Mouse (Mus musculus) liver, embryonic 14.5 days (tissue): ENCODE measurements around the gene Tnfrsf13b. TPM values are rescaled to one million over a fixed set of nuclear protein-coding genes. Genes with fewer than 3 reads are reported as not detected.
A peak's percentile ranks its signal among the peaks of the same experiment; 100 is the strongest.

Experiments used
- ATAC-seq: fragments of 200-750 bp; cut with Nextera tagmentation; 2 replicates; pipeline ENCODE4 v1.8.0; 2017; ENCODE audit warnings: moderate number of reproducible peaks, mild to moderate bottlenecking, moderate library complexity; ENCODE audit not compliant: insufficient read depth
- DNase-seq, 3 experiments: peaks; one replicate each; pipeline ENCODE4 v3.0.0-alpha.2; 2012 to 2013; ENCODE audit warnings: low read depth in 3 of 3, low spot score in 3 of 3
- H3K27ac ChIP-seq: fragments of 300-500 bp; sonication (generic); 2 replicates; pipeline ENCODE4 v1.5.1; 2014; ENCODE audit warnings: moderate library complexity, mild to moderate bottlenecking, control low read depth, inconsistent platforms
- H3K27me3 ChIP-seq: fragments of 300-500 bp; sonication (generic); 2 replicates; pipeline ENCODE4 v1.6.1; 2014; ENCODE audit warnings: mild to moderate bottlenecking, low read length, moderate library complexity; ENCODE audit not compliant: control insufficient read depth, insufficient read depth
- H3K36me3 ChIP-seq: fragments of 300-500 bp; sonication (generic); replicated peaks from 2 replicates; pipeline ENCODE4 v1.6.1; 2014; ENCODE audit warnings: low read depth; ENCODE audit not compliant: control insufficient read depth, insufficient read depth
- H3K4me1 ChIP-seq, 2 experiments: fragments of 200-500 bp in 1 of 2; fragments of 300-500 bp in 1 of 2; sonication (generic) in 1 of 2; replicated peaks; 2 replicates each; pipeline ENCODE4 v1.6.1; 2012 to 2014; ENCODE audit warnings: antibody characterized with exemption in 1 of 2, inconsistent platforms in 1 of 2, low read length in 1 of 2; ENCODE audit not compliant: control insufficient read depth in 2 of 2, insufficient read depth in 2 of 2
- H3K4me2 ChIP-seq: fragments of 300-500 bp; sonication (generic); 2 replicates; pipeline ENCODE4 v1.6.1; 2014; ENCODE audit warnings: low read depth, mild to moderate bottlenecking, control low read depth, moderate library complexity
- H3K4me3 ChIP-seq, 2 experiments: fragments of 200-500 bp in 1 of 2; fragments of 300-500 bp in 1 of 2; sonication (generic) in 1 of 2; 2 replicates each; pipeline ENCODE4 v1.5.1; 2012 to 2014; ENCODE audit warnings: low read depth in 2 of 2, low read length in 2 of 2, mild to moderate bottlenecking in 2 of 2, control low read depth in 1 of 2, inconsistent platforms in 1 of 2, moderate library complexity in 1 of 2; ENCODE audit not compliant: insufficient read depth in 1 of 2
- H3K9ac ChIP-seq: fragments of 300-500 bp; sonication (generic); replicated peaks from 2 replicates; pipeline ENCODE4 v1.6.1; 2014; ENCODE audit warnings: mild to moderate bottlenecking, control low read depth, moderate library complexity
- H3K9me3 ChIP-seq: fragments of 300-500 bp; sonication (generic); 2 replicates; pipeline ENCODE4 v1.6.1; 2016; ENCODE audit warnings: low read length, mixed read lengths; ENCODE audit not compliant: control insufficient read depth
- CTCF ChIP-seq: IDR thresholded peaks from 2 replicates; pipeline ENCODE4 v1.5.1; 2016; ENCODE audit warnings: antibody characterized with exemption, low read depth, control low read depth
- EP300 ChIP-seq: IDR thresholded peaks from 2 replicates; pipeline ENCODE4 v1.6.1; 2016; ENCODE audit warnings: antibody characterized with exemption, low read depth
- WGBS: fragments of 180-500 bp; shearing (Covaris S2); extraction: QIAGEN DNeasy Blood & Tissue Kit; methylation state at CpG from one replicate; pipeline ENCODE4 v1.1.7; 2014; ENCODE audit not compliant: insufficient replicate concordance; 5-methylcytosine and 5-hydroxymethylcytosine counted together
- polyA plus RNA-seq, 2 experiments: library from polyadenylated mRNA; depleted of rRNA in 1 of 2; stranded (reverse) in 1 of 2; unstranded in 1 of 2; fragments of >200 nt; fragmentation: Nextera tagmentation in 1 of 2; extraction: Ambion mirVana in 1 of 2; gene quantifications; 2 replicates each; pipeline versions ENCODE4 v1.2.1 to v1.2.3; 2012 to 2014

Gene Tnfrsf13b
- polyA plus RNA-seq, 2 experiments, result 3.7 to 3.9 TPM

DNA sequence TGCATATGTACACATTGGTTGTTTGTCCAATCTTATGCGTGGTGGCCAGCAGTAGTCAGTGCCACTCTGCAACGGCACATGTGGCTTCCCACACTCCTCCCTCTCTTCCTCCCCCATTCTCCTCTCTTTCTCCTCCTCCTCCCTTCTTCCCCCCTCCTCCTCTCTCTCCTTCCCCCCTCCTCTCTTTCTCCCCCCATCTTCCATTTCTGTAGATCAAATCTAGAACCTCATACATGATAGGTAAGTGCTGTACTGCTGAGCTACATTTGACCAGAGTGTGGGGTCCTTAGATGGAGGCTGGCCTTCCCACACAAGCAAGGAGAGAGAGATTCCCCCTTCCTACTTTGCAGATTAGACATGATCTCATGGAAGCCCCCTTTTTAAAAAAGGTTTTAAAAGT, 66.2 kb downstream of the Tnfrsf13b start:
- no peaks in the 10 kb centered on the region for H3K4me1 ChIP-seq
- H3K27me3 ChIP-seq, result peaks cover 7% of the 10 kb centered on the region; the same call in 1 of the 2 replicates
- no peak overlapping the region for H3K9ac ChIP-seq
- H3K27ac ChIP-seq, result no peak overlapping the region
- H3K36me3 ChIP-seq, result no peaks in the 10 kb centered on the region
- WGBS, result 69% methylated on average over 2 of the region's 2 CpGs
- ATAC-seq (no peak), DNase-seq (no peak)
- no peak for TF ChIP-seq EP300
- no peak for TF ChIP-seq CTCF
- H3K4me3 ChIP-seq, result no peak overlapping the region
- no peaks in the 10 kb centered on the region for H3K9me3 ChIP-seq
- H3K4me2 ChIP-seq, result no peak overlapping the region

DNA sequence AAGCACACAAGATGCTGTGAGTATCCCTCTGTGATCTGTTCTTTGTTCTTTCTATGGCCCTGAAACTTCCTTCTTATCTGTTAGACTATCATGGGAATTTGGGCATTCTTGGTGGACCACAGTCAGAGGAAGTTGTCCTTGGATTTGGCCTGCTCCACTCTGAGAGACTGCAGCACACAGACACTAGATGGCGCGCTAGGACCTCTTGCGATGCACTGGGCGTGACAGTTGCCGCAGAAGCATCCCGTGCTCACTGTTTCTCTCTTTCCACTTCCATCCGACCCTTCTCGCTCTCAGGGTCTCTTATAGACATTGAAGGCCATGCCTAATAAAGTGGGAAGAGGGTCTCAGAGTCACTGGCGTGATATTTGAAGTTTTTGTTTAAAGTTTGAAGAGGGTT, 66.8 kb downstream of the Tnfrsf13b start:
- 3% methylated on average over 9 of the region's 9 CpGs for WGBS
- peak; percentile 31 to 49 (median 44) for DNase-seq
- H3K36me3 ChIP-seq, result no peaks in the 10 kb centered on the region
- no peak overlapping the region for H3K27ac ChIP-seq
- no peak for ATAC-seq
- no peaks in the 10 kb centered on the region for H3K4me1 ChIP-seq
- no peak overlapping the region for H3K4me3 ChIP-seq
- H3K9ac ChIP-seq, result no peak overlapping the region
- no peaks in the 10 kb centered on the region for H3K9me3 ChIP-seq
- peaks cover 7% of the 10 kb centered on the region; the same call in 1 of the 2 replicates for H3K27me3 ChIP-seq
- no peak overlapping the region for H3K4me2 ChIP-seq
- TF ChIP-seq CTCF (peak; percentile 96), EP300 (no peak)

DNA sequence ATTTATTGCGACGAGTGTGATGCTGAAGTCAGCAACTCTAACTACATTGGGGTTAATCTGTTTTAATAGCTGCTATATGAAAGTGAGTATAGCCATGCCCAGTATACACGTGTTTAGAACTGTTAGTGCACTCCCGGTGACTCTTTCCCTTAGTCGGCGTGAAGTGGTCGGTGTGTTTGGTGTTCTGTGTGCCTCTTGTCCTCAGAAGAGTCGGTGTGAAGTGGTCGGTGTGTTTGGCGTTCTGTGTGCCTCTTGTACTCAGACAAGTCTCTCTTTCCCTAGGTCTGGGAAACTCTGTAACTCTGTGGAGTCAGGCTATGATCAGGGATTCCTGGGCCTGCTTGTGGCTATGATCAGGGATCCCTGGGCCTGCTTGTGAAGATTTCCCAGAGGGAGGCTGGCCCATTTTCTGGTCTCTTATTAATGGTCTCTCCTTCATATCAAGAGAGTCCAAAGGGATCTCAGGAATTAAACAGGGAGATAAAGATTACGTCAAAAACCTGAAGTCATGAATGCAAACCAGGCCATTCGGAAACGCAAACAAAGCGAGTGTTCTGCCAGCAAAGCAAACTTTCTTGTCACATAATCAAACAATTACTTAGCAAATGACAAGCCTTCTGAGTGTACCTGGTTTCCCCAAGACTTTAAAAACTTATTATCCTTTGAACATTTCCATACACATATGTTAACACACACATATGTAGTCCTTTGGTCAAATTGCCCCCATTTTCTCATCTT, 70.2 kb downstream of the Tnfrsf13b start:
- Histone ChIP-seq H3K9me3 (no peaks in the 10 kb centered on the region), H3K27ac (no peak overlapping the region), H3K4me1 (no peaks in the 10 kb centered on the region), H3K27me3 (peaks cover 7% of the 10 kb centered on the region; the same call in 1 of the 2 replicates), H3K4me2 (no peak overlapping the region), H3K9ac (no peak overlapping the region), H3K4me3 (no peak overlapping the region), H3K36me3 (no peaks in the 10 kb centered on the region)
- WGBS, result 67% methylated on average over 14 of the region's 14 CpGs
- no peak for ATAC-seq
- DNase-seq, result no peak
- TF ChIP-seq EP300, result no peak
- TF ChIP-seq CTCF, result no peak

DNA sequence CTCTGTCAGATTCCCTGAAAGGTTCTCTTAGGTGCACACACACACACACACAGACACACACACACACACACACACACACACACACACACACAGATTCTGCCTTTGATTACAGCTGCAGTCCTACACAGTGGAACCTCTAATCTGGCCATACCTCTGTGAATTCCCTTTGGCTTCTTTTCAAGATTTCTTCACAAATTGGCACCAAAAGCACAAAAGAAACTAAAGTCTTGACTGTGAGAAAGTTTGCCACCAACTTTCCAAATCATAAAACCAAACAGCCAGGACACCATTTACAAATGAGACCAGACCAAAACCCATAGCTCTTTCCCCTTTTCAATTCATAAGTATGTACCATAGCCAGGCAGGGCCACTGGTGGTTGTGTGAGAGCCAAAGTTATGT, 71.4 kb downstream of the Tnfrsf13b start:
- ATAC-seq, result no peak
- Histone ChIP-seq H3K27me3 (peaks cover 7% of the 10 kb centered on the region; the same call in 1 of the 2 replicates), H3K36me3 (no peaks in the 10 kb centered on the region), H3K9me3 (no peaks in the 10 kb centered on the region), H3K9ac (no peak overlapping the region), H3K27ac (no peak overlapping the region), H3K4me1 (no peaks in the 10 kb centered on the region), H3K4me2 (no peak overlapping the region), H3K4me3 (no peak overlapping the region)
- no peak for DNase-seq
- TF ChIP-seq CTCF (no peak), EP300 (no peak)

Other genes starting within 250 kb of the Tnfrsf13b start
- gene Tmem11, start 247.5 kb upstream of the Tnfrsf13b start, polyA plus RNA-seq (2012; rRNA removed), result 30.9 and 35.7 TPM in 2 replicates
- 25.1 and 27.5 TPM in 2 replicates for gene Tmem11, start 247.5 kb upstream of the Tnfrsf13b start, polyA plus RNA-seq (2014; fragmentation: Nextera tagmentation; extraction: Ambion mirVana)
- gene Natd1, start 212.0 kb upstream of the Tnfrsf13b start, polyA plus RNA-seq (2012; rRNA removed), result 10.7 and 14.0 TPM in 2 replicates
- 11.1 and 15.0 TPM in 2 replicates for gene Natd1, start 212.0 kb upstream of the Tnfrsf13b start, polyA plus RNA-seq (2014; fragmentation: Nextera tagmentation; extraction: Ambion mirVana)
- gene Map2k3, start 194.7 kb upstream of the Tnfrsf13b start, polyA plus RNA-seq (2012; rRNA removed), result 37.0 and 44.7 TPM in 2 replicates
- gene Map2k3, start 194.7 kb upstream of the Tnfrsf13b start, polyA plus RNA-seq (2014; fragmentation: Nextera tagmentation; extraction: Ambion mirVana), result 100 and 124 TPM in 2 replicates
- gene Kcnj12, start 104.2 kb upstream of the Tnfrsf13b start, polyA plus RNA-seq (2012; rRNA removed), result 0.06 and 0.10 TPM in 2 replicates
- not detected in 2 replicates for gene Kcnj12, start 104.2 kb upstream of the Tnfrsf13b start, polyA plus RNA-seq (2014; fragmentation: Nextera tagmentation; extraction: Ambion mirVana)
- 7.4 and 8.2 TPM in 2 replicates for gene Usp22, start 48.3 kb downstream of the Tnfrsf13b start, polyA plus RNA-seq (2012; rRNA removed)
- 12.8 and 13.6 TPM in 2 replicates for gene Usp22, start 48.3 kb downstream of the Tnfrsf13b start, polyA plus RNA-seq (2014; fragmentation: Nextera tagmentation; extraction: Ambion mirVana)
- gene Aldh3a1, start 80.8 kb downstream of the Tnfrsf13b start, polyA plus RNA-seq (2012; rRNA removed), result 0.02 TPM in 1 of 2 replicates, not detected in the other
- 0.09 and 0.25 TPM in 2 replicates for gene Aldh3a1, start 80.8 kb downstream of the Tnfrsf13b start, polyA plus RNA-seq (2014; fragmentation: Nextera tagmentation; extraction: Ambion mirVana)
- gene Aldh3a2, start 140.7 kb downstream of the Tnfrsf13b start, polyA plus RNA-seq (2012; rRNA removed), result 19.0 and 22.9 TPM in 2 replicates
- gene Aldh3a2, start 140.7 kb downstream of the Tnfrsf13b start, polyA plus RNA-seq (2014; fragmentation: Nextera tagmentation; extraction: Ambion mirVana), result 28.0 and 30.2 TPM in 2 replicates
- 0.12 and 0.21 TPM in 2 replicates for gene Slc47a2, start 216.1 kb downstream of the Tnfrsf13b start, polyA plus RNA-seq (2012; rRNA removed)
- 0.10 TPM in 1 of 2 replicates, not detected in the other for gene Slc47a2, start 216.1 kb downstream of the Tnfrsf13b start, polyA plus RNA-seq (2014; fragmentation: Nextera tagmentation; extraction: Ambion mirVana)